ENCODE assay signal across 8 mouse cellular contexts in genomic region chr6:52305877-52306389, GRCm38 (mm10). TPM values are rescaled to one million over a fixed set of nuclear protein-coding genes. Genes with fewer than 3 reads are reported as not detected.
DNase-seq lines count a peak whose midpoint lies in the region; ATAC-seq and TF ChIP-seq lines count a peak whose summit lies in the region.

No protein-coding gene starts in this region.

- H3K79me2 ChIP-seq in liver, adult 2 months (ENCODE audit: control insufficient read depth, insufficient read depth, low read length), result no peaks in the 10 kb centered on the region

- ATAC-seq in heart, embryonic 13.5 days (ENCODE audit: extremely low read depth, insufficient number of reproducible peaks, low FRiP score, low TSS enrichment), result no peak
- ATAC-seq in kidney, embryonic 15.5 days (replicated peaks; ENCODE audit: low FRiP score), result peak; percentile 82
- peak; percentile 76; the same call in 1 of the 2 replicates for ATAC-seq in midbrain, embryonic 16.5 days
- peak; percentile 76; the same call in 1 of the 2 replicates for ATAC-seq in stomach, embryonic 16.5 days (ENCODE audit: insufficient read depth, low FRiP score)

- H3K4me1 ChIP-seq in cerebellum, adult 2 months (ENCODE audit: control insufficient read depth, insufficient read depth, low read length), result no peaks in the 10 kb centered on the region
- H3K4me1 ChIP-seq in heart, embryonic 13.5 days, result peaks cover 18% of the 10 kb centered on the region
- peaks cover 17% of the 10 kb centered on the region for H3K4me1 ChIP-seq in kidney, embryonic 15.5 days
- peaks cover 6% of the 10 kb centered on the region; the same call in 1 of the 2 replicates for H3K4me1 ChIP-seq in liver, adult 2 months (ENCODE audit: control insufficient read depth, insufficient read depth, low read length)
- peaks cover 3% of the 10 kb centered on the region; the same call in 1 of the 2 replicates for H3K4me1 ChIP-seq in midbrain, embryonic 16.5 days (ENCODE audit: control insufficient read depth, insufficient read depth, low read length)
- peaks cover 7% of the 10 kb centered on the region; the same call in 1 of the 2 replicates for H3K4me1 ChIP-seq in stomach, embryonic 16.5 days (ENCODE audit: control insufficient read depth, insufficient read depth, low read length)

- peak overlapping the region; percentile 76 for H3K4me2 ChIP-seq in heart, embryonic 13.5 days
- peak overlapping the region; percentile 74 for H3K4me2 ChIP-seq in kidney, embryonic 15.5 days
- H3K4me2 ChIP-seq in midbrain, embryonic 16.5 days (ENCODE audit: low read length), result peak overlapping the region; percentile 73
- peak overlapping the region; percentile 81 for H3K4me2 ChIP-seq in stomach, embryonic 16.5 days (ENCODE audit: low read depth, low read length)

- peaks cover 4% of the 10 kb centered on the region; the same call in 1 of the 2 replicates for H3K27me3 ChIP-seq in cerebellum, adult 2 months (ENCODE audit: control insufficient read depth, insufficient read depth, low read length)
- peaks cover 93% of the 10 kb centered on the region for H3K27me3 ChIP-seq in heart, embryonic 13.5 days (replicated peaks)
- H3K27me3 ChIP-seq in kidney, embryonic 15.5 days, result peaks cover 74% of the 10 kb centered on the region
- H3K27me3 ChIP-seq in liver, adult 2 months (ENCODE audit: control insufficient read depth, insufficient read depth, low read length), result peaks cover 24% of the 10 kb centered on the region
- H3K27me3 ChIP-seq in midbrain, embryonic 16.5 days (ENCODE audit: control insufficient read depth, insufficient read depth, low read depth, low read length), result peaks cover 53% of the 10 kb centered on the region
- H3K27me3 ChIP-seq in stomach, embryonic 16.5 days (ENCODE audit: control insufficient read depth, insufficient read depth, low read length), result peaks cover 63% of the 10 kb centered on the region

- TF ChIP-seq POLR2A in cerebellum, adult 2 months (IDR thresholded peaks at IDR 0.05; ENCODE audit: borderline replicate concordance, insufficient read depth, low read length), result no peak
- TF ChIP-seq POLR2A in liver, adult 2 months (IDR thresholded peaks at IDR 0.05; ENCODE audit: extremely low read depth, insufficient read depth, low read length), result no peak

- peak overlapping the region; percentile 64 for H3K9ac ChIP-seq in heart, embryonic 13.5 days
- H3K9ac ChIP-seq in kidney, embryonic 15.5 days, result peak overlapping the region; percentile 15; the same call in 1 of the 2 replicates
- H3K9ac ChIP-seq in liver, adult 2 months (ENCODE audit: low read depth, low read length), result no peak overlapping the region
- H3K9ac ChIP-seq in midbrain, embryonic 16.5 days (ENCODE audit: low read depth, low read length), result peak overlapping the region; percentile 71
- peak overlapping the region; percentile 55 for H3K9ac ChIP-seq in stomach, embryonic 16.5 days (ENCODE audit: low read length)

- no peak overlapping the region for H3K27ac ChIP-seq in cerebellum, adult 2 months (ENCODE audit: insufficient read depth, low read length)
- no peak overlapping the region for H3K27ac ChIP-seq in heart, embryonic 13.5 days (replicated peaks)
- no peak overlapping the region for H3K27ac ChIP-seq in kidney, embryonic 15.5 days
- no peak overlapping the region for H3K27ac ChIP-seq in liver, adult 2 months (replicated peaks; ENCODE audit: insufficient read depth, low read depth, low read length)
- no peak overlapping the region for H3K27ac ChIP-seq in midbrain, embryonic 16.5 days (ENCODE audit: low read length)
- H3K27ac ChIP-seq in stomach, embryonic 16.5 days (ENCODE audit: low read length), result no peak overlapping the region

- H3K36me3 ChIP-seq in heart, embryonic 13.5 days, result no peaks in the 10 kb centered on the region
- no peaks in the 10 kb centered on the region for H3K36me3 ChIP-seq in kidney, embryonic 15.5 days
- H3K36me3 ChIP-seq in liver, adult 2 months (ENCODE audit: control insufficient read depth, insufficient read depth, low read length), result no peaks in the 10 kb centered on the region
- no peaks in the 10 kb centered on the region for H3K36me3 ChIP-seq in midbrain, embryonic 16.5 days (ENCODE audit: control insufficient read depth, insufficient read depth, low read length)
- no peaks in the 10 kb centered on the region for H3K36me3 ChIP-seq in stomach, embryonic 16.5 days (ENCODE audit: control insufficient read depth, insufficient read depth, low read length)

- WGBS in cerebellum, adult 2 months, result 1% methylated on average over 30 of the region's 30 CpGs
- under 1% methylated on average over 30 of the region's 30 CpGs for WGBS in heart, embryonic 13.5 days
- under 1% methylated on average over 30 of the region's 30 CpGs for WGBS in kidney, embryonic 15.5 days
- 1% methylated on average over 30 of the region's 30 CpGs for WGBS in liver, adult 2 months
- under 1% methylated on average over 30 of the region's 30 CpGs for WGBS in midbrain, embryonic 16.5 days
- WGBS in stomach, embryonic 16.5 days, result under 1% methylated on average over 30 of the region's 30 CpGs

- no peak overlapping the region for H3K4me3 ChIP-seq in cerebellum, adult 2 months (replicated peaks; ENCODE audit: insufficient read depth, low read depth, low read length)
- H3K4me3 ChIP-seq in heart, embryonic 13.5 days, result peak overlapping the region; percentile 58
- peak overlapping the region; percentile 47 for H3K4me3 ChIP-seq in kidney, embryonic 15.5 days (replicated peaks)
- H3K4me3 ChIP-seq in liver, adult 2 months (ENCODE audit: insufficient read depth, low read depth, low read length), result peak overlapping the region; percentile 15; the same call in 1 of the 2 replicates
- H3K4me3 ChIP-seq in midbrain, embryonic 16.5 days (ENCODE audit: low read depth, low read length), result peak overlapping the region; percentile 50
- peak overlapping the region; percentile 54 for H3K4me3 ChIP-seq in stomach, embryonic 16.5 days (replicated peaks; ENCODE audit: low read length)

- peak; percentile 42 for TF ChIP-seq CTCF in cerebellum, adult 2 months (IDR thresholded peaks at IDR 0.05; ENCODE audit: borderline replicate concordance, insufficient read depth, low read depth, low read length)
- TF ChIP-seq CTCF in liver, adult 2 months (IDR thresholded peaks at IDR 0.05; ENCODE audit: low read depth, low read length), result peak; percentile 55; the same call in 1 of the 2 replicates

- no peaks in the 10 kb centered on the region for H3K9me3 ChIP-seq in heart, embryonic 13.5 days
- no peaks in the 10 kb centered on the region for H3K9me3 ChIP-seq in kidney, embryonic 15.5 days (replicated peaks)
- no peaks in the 10 kb centered on the region for H3K9me3 ChIP-seq in midbrain, embryonic 16.5 days (replicated peaks; ENCODE audit: control insufficient read depth, low read length, poor library complexity, severe bottlenecking)
- no peaks in the 10 kb centered on the region for H3K9me3 ChIP-seq in stomach, embryonic 16.5 days (replicated peaks; ENCODE audit: control insufficient read depth, low read length)

- no peak for DNase-seq in cerebellum, adult 2 months
- DNase-seq in cerebellum, adult 9-11 months, result no peak
- peak; percentile 18 for DNase-seq in fibroblast of lung, adult 2 months (ENCODE audit: low read depth)
- no peak for DNase-seq in liver, adult 2 months (ENCODE audit: extremely low read depth, low read depth, low spot score)

RNA-seq across cellular contexts. Expression of gene Evx1, which starts 7.4 kb away (rescaled TPM):
- polyA plus RNA-seq in cerebellum, adult 2 months (2012; rRNA removed), result 0.68 and 0.84 TPM in 2 replicates
- polyA plus RNA-seq in heart, embryonic 13.5 days (2015; fragmentation: Nextera tagmentation; extraction: Ambion mirVana), result not detected in 2 replicates
- 0.14 TPM in 1 of 2 replicates, not detected in the other for polyA plus RNA-seq in kidney, embryonic 15.5 days (2015; fragmentation: Nextera tagmentation; extraction: Ambion mirVana)
- not detected in 2 replicates for total RNA-seq in liver, adult 2 months (2014; rRNA removed)
- polyA plus RNA-seq in liver, adult 2 months (2012; rRNA removed), result not detected in 2 replicates
- polyA plus RNA-seq in midbrain, embryonic 16.5 days (2015; fragmentation: Nextera tagmentation; extraction: Ambion mirVana), result 0.46 and 0.48 TPM in 2 replicates
- not detected in 2 replicates for polyA plus RNA-seq in stomach, embryonic 16.5 days (2015; fragmentation: Nextera tagmentation; extraction: Ambion mirVana)

RNA-seq across cellular contexts. Expression of gene Hoxa13, which starts 45.3 kb away (rescaled TPM):
- not detected in 2 replicates for polyA plus RNA-seq in cerebellum, adult 2 months (2012; rRNA removed)
- not detected in 2 replicates for polyA plus RNA-seq in heart, embryonic 13.5 days (2015; fragmentation: Nextera tagmentation; extraction: Ambion mirVana)
- 0.13 and 0.43 TPM in 2 replicates for polyA plus RNA-seq in kidney, embryonic 15.5 days (2015; fragmentation: Nextera tagmentation; extraction: Ambion mirVana)
- total RNA-seq in liver, adult 2 months (2014; rRNA removed), result not detected in 2 replicates
- not detected in 2 replicates for polyA plus RNA-seq in liver, adult 2 months (2012; rRNA removed)
- not detected in 2 replicates for polyA plus RNA-seq in midbrain, embryonic 16.5 days (2015; fragmentation: Nextera tagmentation; extraction: Ambion mirVana)
- polyA plus RNA-seq in stomach, embryonic 16.5 days (2015; fragmentation: Nextera tagmentation; extraction: Ambion mirVana), result 0.12 TPM in 1 of 2 replicates, not detected in the other
